Mouse (Mus musculus) T-helper 1 cell (primary cell): ENCODE measurements around the gene Papss1.
"Not testable (repeated sequence)": the region's sequence is repeated elsewhere in the genome, so short reads cannot be mapped to it uniquely, and the experiment has no call there.

ENCODE experiments used
- in situ Hi-C: fragments of 300-600 bp; cut with MboI, MseI; formaldehyde crosslinking; loops from one replicate; pipeline ENCODE4 v1.15.1; 2025; ENCODE audit warnings: high pct_unique_total_duplicates

Gene Papss1

GRCm38 (mm10) chr3:131564430-131565256 lies at the start of gene Papss1:
Gene Papss1 (plus strand): TSS chr3:131564768.
- in situ Hi-C loops = loop anchor here (10.0 kb wide), 1 partner anchor 230 kb away; no protein-coding TSS in a partner anchor

- in situ Hi-C loops = no loop called here
Measured at GRCm38 (mm10) chr3:131516332-131516999, 48.1 kb upstream of the Papss1 start.

- in situ Hi-C loops = no loop called here
Measured at GRCm38 (mm10) chr3:131517756-131518155, 46.8 kb upstream of the Papss1 start.

GRCm38 (mm10) chr3:131521206-131521605 lies 43.4 kb upstream of the Papss1 start:
- in situ Hi-C loops = no loop called here

GRCm38 (mm10) chr3:131522243-131522642 lies 42.3 kb upstream of the Papss1 start:
- in situ Hi-C loops = no loop called here

GRCm38 (mm10) chr3:131523749-131524148 lies 40.8 kb upstream of the Papss1 start:
- in situ Hi-C loops = no loop called here

- in situ Hi-C loops = no loop called here
Measured at GRCm38 (mm10) chr3:131524210-131524609, 40.4 kb upstream of the Papss1 start.

GRCm38 (mm10) chr3:131524779-131525178 lies 39.8 kb upstream of the Papss1 start:
- in situ Hi-C loops = no loop called here

GRCm38 (mm10) chr3:131525229-131525628 lies 39.3 kb upstream of the Papss1 start:
- in situ Hi-C loops = no loop called here

- in situ Hi-C loops = no loop called here
Measured at GRCm38 (mm10) chr3:131541244-131541942, 23.2 kb upstream of the Papss1 start.

- in situ Hi-C loops = not testable (repeated sequence)
Measured at GRCm38 (mm10) chr3:131547562-131547961, 17.0 kb upstream of the Papss1 start.

- in situ Hi-C loops = no loop called here
Measured at GRCm38 (mm10) chr3:131550046-131550445, 14.5 kb upstream of the Papss1 start.

GRCm38 (mm10) chr3:131552349-131553254 lies 12.0 kb upstream of the Papss1 start:
- in situ Hi-C loops = no loop called here

- in situ Hi-C loops = no loop called here
Measured at GRCm38 (mm10) chr3:131555771-131556170, 8.8 kb upstream of the Papss1 start.

GRCm38 (mm10) chr3:131561591-131561990 lies 3.0 kb upstream of the Papss1 start:
- in situ Hi-C loops = loop anchor here (10.0 kb wide), 1 partner anchor 227 kb away; no protein-coding TSS in a partner anchor

- in situ Hi-C loops = loop anchor here (10.0 kb wide), 1 partner anchor 230 kb away; no protein-coding TSS in a partner anchor
Measured at GRCm38 (mm10) chr3:131565257-131565610, 666 bp downstream of the Papss1 start.

- in situ Hi-C loops = loop anchor here (10.0 kb wide), 1 partner anchor 231 kb away; no protein-coding TSS in a partner anchor
Measured at GRCm38 (mm10) chr3:131566281-131566680, 1.7 kb downstream of the Papss1 start.

- in situ Hi-C loops = no loop called here
Measured at GRCm38 (mm10) chr3:131570506-131570905, 5.9 kb downstream of the Papss1 start.

GRCm38 (mm10) chr3:131573555-131573954 lies 9.0 kb downstream of the Papss1 start:
- in situ Hi-C loops = no loop called here

GRCm38 (mm10) chr3:131578434-131579104 lies 14.0 kb downstream of the Papss1 start:
- in situ Hi-C loops = no loop called here
